Mouse (Mus musculus) liver (tissue): ENCODE results near the gene Pspn.
A peak's percentile ranks its signal among the peaks of the same experiment; 100 is the strongest.

Experiments used
- DNase-seq: peaks from one replicate; pipeline ENCODE4 v3.0.0-alpha.2; 2020; ENCODE audit warnings: mixed read lengths

The Pspn gene

DNA sequence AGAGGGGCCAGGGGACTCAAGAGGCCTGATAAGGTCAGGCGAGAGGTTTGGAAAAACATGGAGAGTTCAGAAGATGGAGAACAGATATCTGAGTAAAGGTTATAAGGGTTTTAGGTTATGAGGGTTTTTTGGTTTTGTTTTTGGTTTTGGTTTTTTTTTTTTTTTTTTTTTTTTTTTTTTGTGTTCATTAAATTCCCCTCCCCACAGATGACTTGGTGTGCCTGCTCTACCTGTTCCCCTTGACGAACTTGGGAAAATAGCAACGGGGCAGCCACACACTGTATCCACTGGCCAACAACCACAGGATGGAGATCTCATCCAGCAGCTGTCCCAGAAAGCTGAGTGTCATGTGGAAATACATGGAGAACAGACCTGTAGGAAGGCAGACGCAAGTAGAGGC is 41.2 kb downstream of the Pspn start:
- no peak for DNase-seq

DNA sequence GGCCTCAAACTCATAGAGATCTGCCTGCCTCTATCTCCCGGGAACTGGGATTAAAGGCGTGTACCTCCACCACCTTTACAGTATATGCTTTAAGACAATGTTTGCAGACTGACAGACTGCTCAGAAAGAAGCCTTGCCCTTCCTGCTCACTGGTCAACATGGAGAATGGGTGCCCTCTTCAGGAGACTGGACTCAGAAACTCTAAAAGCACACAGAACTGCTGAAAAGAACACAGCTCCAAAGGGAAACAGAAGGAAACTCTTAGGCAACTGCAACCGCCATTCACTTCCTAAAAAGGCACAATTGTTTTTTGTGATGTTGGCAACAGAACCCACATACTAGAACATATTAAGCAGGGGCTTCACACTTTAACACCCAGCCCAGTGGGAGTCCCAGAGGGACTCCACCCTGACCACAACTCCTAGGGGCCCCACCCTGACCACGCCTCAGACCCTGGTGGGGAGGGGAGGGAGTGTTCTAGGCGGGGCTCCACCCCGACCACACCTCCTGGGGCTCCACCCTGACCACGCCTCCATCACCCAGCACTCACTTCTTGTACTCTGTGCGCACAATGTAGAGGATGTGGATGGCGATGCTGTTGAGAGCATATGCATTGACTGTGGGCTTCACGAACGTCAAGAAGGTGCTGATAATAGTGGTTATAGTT is 41.9 kb downstream of the Pspn start:
- peak; percentile 86 for DNase-seq

DNA sequence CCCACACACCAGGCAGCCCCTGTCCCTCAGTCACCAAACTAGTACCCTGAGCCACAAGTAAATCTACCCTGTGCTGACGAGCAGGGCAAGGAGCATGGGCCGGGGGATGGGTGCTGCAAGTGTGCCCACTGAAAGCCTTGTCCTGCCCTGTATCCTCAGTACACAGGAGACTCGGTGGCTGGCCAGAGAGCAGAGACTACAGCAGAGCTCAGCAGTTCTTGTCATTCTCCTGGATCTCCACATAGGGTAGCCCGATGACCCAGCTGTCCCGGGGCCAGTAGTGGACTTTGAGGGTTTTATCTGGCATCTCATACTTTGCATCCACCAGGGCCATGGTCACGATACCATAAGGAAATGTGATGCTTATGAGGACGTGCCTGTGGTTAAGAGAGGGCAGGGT is 44.9 kb downstream of the Pspn start:
- no peak for DNase-seq

DNA sequence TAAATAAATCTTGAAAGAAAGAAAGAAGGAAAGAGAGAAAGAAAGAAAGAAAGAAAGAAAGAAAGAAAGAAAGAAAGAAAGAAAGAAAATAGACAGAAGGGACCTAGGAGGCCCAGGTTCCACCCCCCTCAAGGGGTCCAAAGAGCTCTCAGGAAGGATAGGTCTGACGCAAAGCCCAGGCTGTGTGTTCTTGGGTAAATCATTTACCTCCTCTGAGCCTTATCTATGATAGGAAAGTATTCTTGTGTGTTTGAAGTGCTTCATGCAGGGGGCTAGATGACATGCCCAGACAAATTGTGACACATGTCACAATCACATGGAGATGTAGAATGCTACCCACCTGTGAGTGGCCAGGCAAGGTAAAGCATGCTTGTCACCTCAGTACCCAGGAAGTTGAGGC is 47.2 kb downstream of the Pspn start:
- DNase-seq, result no peak

DNA sequence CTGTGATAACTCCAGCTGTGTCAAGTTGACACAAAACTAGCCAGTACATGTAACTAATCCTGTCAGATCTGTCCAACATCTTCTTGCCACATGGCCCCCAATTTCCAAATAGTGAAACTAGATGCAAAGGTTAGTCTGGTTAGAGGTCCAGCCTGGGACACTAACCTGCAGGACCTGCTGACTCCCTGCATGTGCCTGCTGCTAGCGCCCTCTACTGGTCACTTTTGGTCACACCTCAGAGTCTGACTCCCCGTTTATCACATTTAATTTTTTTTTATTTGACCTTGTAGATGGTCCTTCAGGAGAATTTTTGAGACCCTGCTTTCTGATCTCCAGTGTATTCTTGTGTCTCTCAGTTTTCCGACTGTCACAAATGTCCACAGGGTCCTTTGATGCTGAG is 48.9 kb downstream of the Pspn start:
- peak; percentile 72 for DNase-seq
